Mouse (Mus musculus) kidney, adult 11 months (tissue): ENCODE data around the gene Rgs3.

ENCODE experiments used
- DNase-seq: peaks from one replicate; pipeline ENCODE4 v3.0.0; 2022

The Rgs3 gene

DNA sequence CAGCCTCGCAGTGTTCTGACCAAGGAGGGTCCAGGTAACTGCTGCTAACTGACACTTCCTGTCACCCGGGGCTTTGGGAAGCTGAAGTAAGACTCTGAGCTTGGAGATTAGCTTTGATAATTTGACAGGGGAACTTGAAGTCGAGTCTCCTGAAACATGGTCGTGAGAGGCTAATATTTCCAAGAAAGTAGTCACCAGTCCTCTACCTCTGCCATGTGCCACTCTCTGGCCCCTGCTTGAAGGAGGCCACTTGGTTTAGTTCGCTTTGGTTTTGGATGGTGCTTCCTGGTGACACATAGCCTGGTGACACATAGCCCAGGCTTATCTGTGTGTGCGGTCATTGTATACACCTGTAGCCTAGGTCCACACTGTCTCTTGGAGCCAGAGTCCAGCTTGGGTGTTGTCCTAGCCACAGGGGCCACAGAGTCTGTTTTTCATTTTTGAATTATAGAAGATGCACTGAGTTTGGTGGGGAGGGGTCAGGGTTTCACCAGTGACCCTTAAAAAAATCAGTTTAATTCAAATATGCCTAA is at the start of gene Rgs3:
Gene Rgs3 (plus strand): TSS at position 51 of the 533 bp plus-strand sequence.
- no peak for DNase-seq

DNA sequence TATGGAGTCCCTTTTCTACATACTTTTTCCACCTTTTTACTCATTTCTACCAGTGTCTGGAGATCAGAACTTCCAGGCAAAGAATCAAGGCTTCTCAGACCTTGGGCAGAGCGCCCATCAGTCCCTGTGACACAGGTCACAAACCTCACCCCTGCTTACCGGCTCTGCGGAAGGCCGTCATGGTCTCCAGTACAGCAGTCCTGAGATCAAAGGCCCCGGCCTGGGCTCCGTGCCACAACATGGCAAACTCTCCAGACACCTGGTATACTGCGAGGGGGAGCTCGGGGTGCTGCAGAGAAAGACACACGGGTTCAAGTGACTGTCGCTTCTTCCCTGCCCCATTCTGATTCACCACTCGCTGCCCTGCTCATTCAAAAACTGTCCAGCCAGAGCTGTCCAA is 49.7 kb upstream of the Rgs3 start:
- DNase-seq: peak; percentile 85

DNA sequence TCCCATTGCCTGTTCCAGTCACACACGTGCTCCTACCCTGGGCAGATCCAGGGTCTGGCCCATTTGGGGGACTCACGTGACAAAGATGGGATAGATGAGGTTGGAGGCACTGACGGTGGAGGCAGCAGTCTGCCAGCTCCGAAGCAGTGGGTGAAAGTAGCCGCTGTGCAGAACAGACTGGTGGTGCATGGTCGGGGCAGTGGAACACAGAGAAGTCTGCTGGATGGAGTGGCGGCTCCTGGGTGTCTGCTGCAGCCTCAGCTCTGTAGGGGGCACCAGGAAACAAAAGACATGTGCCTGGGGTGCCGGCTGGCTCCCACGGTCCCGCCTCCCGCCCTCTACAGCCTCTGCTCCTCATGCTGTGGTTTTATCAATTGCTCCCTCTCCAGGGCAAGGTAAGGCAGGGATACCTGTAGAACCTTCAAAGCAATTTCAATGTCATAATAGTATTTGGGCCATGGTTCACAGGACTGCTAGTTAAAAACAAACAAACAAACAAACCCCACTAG is 45.6 kb upstream of the Rgs3 start:
- DNase-seq: no peak

DNA sequence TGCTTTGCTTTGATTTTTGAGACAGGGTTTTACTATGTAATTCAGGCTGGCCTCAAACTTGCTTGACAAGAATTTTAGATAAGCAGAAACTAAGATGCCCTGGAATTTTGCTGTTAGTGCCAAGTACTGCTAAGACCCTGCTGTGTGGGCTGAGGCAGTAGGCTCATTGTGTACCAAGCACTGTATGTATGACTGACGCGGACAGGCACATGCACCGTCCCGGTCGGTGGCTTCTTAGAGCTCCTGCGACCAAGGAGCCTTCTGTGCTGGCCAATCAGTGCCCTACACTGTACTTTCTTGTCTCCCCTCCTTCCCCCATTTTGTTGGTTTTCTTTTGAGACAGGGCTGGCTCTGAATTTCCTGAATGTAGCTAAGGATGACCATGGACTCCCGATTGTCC is 44.7 kb upstream of the Rgs3 start:
- DNase-seq: no peak

DNA sequence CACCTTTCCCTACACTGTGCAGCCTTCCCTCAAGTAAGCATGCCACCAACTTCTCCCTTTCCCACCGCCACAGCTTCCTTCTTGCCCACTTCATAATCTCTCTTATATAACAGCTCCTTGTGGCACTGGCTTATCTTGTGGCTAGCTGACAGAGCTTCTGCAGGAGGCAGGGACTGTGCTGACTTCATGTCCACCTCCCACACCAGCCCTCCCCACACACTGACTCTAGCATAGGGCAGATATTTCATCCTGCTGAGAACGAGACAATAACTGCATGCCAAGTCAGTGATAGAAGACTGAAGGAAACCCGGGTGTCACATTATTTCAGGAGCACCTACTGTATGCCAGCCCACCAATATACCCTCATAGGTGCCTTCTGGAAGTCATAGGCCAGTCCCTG is 44.2 kb upstream of the Rgs3 start:
- no peak for DNase-seq

DNA sequence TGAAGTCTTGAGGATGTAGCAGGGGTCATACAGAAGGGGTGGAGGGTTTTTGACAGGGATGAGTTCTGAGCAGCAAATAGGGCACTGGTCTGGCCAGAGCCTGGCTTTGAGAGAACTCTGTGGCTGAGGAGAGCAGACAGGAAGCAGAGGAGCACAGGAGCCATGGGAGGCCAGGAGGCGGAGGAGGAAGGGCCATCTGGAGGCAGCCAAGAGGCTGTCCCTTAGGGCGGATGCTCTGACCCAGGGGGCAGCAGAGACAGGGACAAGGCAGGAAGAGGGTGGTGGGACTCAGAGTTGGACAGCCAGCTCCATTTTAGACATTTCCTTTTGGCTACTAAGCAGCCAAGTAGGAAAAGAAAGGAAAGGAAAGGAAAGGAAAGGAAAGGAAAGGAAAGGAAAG is 43.6 kb upstream of the Rgs3 start:
- DNase-seq: peak; percentile 72

DNA sequence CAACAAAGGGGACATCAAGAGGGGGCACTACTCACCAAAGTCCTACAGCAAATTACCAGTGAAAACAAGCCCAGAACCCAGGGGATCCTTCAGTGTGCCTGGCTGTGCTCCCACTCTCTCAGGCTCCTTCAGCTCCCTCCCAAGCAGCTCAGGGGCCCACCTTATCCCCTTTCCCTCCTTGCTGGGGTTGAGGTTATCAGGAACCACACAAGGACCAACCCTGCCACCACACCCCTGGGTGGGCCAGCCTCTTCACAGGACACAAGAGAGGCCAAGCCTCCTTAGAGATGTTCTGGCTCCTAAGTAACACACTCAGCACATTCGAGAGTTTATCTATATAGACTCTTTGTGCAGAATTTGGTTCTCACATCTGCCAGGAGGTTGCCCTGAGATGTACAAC is 43.1 kb upstream of the Rgs3 start:
- DNase-seq: no peak

DNA sequence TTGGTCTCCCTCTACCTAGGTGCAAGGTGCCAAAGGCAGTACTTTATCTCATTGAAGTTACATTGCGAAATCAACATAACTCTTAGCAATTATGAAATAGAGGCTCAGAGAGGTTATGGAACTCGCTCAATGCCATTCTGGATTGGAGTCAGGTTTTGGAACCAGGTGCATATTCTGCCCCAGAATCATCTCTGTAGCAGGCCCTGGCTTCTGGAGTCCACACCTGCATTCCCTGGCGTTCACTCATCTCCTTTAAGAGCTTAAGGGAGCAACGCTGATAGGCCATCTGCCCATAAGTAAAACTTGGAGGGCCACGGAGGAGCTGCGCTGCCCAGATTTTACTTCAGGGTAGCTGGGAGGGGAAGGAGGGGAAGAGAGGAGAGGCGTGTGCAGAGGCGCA is 42.6 kb upstream of the Rgs3 start:
- no peak for DNase-seq

DNA sequence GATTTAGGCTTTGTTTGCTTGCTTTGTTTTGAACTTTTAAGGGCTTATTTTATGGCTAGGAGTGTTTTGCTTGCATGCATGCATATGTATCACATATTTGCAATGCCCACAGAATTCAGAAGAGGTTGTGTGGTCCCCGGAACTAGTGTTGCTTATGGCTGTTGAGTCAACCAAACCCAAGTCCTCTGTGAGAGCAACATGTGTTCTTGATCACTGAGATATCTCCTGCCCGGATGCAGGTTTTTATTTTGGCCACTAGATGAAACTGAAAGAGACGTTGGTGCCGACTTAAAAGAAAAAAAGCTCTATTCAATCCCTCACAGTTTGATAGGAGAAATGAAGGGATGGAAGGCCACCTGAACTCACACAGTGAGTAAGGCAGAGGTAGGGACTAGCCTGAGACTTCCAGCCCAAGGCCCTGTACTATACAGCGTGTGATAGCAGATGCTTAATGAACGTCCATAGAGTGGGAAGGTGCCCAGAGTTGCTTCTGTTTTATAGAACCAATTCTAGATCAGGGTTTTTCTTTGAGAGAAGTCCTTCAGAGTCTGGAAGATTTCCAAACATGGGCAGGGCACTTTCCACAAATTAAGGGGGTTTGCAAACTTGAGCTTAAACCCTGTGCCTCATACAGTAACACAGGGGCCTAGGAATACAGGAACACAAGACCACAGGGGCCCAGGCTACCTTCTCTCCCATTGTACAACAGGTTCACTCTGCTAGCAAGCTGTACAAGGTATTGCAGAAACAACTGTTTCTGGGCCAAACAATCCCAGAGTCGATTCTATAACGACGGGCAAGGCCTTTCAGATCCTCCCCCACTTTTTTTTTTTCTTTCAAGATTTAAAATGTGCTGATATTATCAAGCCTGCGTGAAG is 41.9 kb upstream of the Rgs3 start:
- no peak for DNase-seq

DNA sequence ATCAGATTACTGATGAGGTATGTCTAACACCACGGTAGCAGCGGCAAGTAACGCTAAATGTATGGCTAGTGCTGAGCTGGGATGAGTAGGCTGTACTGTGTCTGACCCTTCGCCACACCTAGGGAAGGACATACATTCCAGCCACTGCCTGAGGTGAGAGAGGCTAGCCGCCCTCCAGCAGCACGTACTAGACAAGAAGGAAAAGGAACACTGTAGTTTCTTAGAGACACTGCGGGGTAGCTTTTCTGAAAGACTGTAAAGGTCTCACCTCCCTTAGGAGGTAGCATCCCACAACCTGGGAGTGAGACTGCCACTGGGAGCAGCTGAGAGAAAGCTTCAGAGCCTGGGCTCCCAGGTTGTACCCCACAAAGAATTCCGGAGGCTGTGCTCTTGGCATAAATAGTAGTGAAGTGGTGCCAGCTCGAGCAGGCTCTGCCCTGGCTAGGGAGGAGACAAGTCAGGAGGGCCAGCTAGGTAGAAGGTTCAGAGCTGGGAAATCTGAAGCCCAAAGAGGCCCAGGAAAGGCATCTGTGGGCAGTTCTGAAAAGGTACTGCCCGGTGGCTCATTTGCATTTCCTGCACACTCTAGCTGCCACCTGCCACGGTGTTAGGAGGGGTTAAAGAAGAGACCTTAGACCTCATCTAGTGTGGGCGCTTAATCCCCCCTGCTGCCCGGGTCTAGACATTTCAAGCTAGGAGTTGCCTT is 41.1 kb upstream of the Rgs3 start:
- peak; percentile 84 for DNase-seq

DNA sequence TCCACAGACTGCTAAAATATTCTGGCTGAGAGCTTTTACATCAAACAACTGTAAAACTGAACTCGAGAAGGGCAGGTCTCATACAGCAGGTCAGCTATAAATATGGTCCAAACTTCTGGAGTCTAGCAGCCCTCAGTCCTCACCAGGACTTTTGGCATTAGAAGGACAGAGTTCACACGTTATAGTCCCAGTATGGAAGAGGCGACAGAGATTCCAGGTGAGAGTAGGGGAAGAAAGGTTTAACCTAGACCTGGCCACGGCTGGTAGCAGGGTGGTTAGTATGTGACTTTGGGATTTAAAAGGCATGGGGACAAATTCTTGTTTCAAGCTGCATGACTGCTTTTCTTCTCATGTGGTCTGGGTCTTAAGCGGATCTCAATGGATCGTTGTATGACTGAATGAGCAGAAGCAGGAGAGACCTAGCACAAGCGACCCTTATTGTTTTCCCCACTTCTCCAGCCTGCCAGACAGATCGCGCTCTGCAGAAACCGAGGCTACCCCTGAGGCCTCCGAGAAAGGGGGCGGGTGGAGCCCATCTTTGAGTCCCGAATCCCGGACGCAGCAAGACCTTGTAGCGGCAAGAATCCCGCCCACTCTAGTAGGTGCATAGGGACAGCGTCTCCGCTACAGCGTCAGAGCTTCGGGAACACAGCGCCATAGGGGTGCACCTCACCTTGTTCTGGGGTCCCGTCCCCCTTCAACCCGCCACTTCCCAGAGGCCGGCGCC is 40.4 kb upstream of the Rgs3 start:
- DNase-seq: no peak

DNA sequence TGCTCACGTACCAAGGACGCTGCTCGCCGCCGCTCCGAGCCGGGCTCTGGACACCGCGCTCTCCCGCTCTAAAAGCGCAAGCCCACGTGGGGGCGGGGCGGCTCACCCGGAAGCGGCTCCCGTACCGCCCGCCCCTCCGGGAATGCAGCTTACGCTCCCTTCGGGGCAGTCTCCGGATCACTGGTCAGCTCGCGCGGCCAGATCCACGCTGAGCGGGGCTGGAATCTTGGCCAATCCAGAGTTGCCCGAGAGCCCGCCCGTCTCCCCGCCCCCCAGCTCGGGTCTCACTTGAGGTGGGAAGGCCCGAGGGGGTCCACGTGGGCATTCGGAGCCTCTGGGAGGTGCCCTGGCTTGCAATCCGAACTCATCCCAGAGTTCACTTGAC is 39.8 kb upstream of the Rgs3 start, which contains the start of gene Alad:
Gene Alad (minus strand): TSS at position 70 of the 385 bp plus-strand sequence.
- DNase-seq: peak; percentile 96

DNA sequence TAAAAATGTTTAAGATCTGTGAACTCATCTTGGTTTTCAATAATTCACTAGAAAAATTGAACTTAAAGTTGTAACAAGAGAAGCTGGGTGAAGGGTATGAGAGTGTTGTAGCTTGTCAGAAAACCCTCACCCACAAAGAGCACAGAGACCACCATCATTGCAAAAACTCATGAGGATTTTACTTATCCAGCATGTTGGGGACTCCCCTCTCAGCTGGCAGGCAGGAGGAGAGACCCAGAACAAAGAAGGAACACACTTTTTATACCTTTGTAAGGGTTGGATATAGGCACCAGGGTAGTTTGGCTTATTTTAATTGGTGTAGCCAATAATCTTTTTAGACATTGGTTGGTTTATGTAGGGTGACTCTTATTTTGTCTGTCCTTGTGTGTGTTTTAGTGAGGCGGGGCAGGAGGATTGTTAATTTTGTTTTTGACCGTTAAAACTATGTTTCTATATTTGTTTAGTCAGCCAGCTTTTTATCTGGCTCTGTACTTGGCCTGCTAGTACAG is 38.7 kb upstream of the Rgs3 start:
- no peak for DNase-seq

DNA sequence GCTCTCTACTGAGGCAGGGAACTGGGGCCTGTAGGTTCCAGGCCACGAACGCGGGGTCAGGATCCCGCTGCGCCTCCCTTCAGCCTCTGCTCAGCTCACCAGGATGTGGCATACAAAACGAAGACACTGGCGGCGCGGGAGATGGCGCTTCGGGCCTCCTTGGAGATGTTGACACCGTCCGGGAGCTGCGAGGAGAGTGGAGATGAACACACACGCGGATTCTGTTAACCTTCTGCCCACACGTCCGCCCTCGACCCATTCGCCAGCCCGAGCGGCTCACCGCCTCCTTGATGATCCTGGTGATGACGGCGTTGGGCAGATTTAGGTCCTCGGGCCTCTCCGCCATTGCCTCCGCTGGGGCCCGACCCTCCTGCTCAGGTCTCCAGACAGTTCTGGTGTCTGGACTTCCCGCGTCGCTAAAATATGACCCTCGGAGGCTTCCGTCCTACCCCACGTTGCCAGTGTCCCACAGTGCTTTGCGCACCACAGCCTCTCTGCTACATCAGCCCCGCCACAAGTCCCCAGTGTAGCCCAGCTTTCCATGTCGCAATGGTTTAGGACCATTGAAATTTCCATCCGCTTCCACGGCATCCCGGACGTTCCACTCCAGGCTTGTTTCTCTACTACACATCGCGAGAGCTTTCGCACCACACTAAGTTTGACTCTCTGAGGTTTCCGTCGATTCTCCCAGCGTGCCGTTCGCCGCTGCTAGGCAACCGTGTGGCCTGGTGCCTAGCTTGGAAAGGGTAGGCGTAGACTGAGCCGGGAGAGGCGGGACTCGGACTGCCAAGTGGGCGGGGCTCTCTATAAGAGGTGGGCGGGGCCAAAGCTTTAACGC is 34.8 kb upstream of the Rgs3 start, which contains the start of the genes Pole3 and 4933430I17Rik:
Gene Pole3 (minus strand): TSS at position 418 of the 838 bp plus-strand sequence.
Gene 4933430I17Rik (plus strand): TSS at position 719 of the 838 bp plus-strand sequence.
- peak; percentile 95 for DNase-seq

DNA sequence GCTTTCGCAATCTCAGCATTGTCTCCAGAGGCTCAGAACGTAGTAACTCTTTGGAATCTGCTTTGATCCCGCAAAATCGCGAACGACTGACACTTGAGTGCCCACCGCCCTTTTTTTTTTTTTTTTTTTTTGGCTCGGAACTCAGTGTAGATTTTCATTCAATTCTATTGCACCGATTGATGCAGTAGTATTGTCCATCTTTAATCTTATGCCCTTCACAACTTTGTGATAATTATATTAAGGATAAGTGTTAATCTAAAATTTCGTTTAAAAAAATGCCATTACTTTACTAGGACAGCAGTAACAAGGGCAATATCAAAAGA is 34.2 kb upstream of the Rgs3 start:
- no peak for DNase-seq

DNA sequence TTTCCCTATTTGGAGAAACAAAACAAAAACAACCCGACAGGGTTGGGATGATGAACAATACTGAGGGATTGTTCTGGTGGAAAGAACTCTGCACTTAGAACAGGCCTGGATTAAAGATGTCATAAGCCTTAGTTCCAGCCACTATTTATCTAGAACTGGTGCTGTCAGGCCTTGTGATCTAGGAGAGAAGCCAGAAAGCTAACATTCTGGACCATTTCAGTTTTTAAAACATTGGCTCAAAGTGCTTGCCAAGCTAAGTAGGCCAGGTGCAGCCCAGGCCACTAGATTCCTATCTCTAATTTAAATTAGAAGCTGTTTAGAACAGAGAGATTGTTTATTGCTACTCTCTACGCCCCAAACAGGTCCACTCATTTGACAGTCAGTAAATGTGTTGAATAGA is 33.4 kb upstream of the Rgs3 start:
- no peak for DNase-seq

DNA sequence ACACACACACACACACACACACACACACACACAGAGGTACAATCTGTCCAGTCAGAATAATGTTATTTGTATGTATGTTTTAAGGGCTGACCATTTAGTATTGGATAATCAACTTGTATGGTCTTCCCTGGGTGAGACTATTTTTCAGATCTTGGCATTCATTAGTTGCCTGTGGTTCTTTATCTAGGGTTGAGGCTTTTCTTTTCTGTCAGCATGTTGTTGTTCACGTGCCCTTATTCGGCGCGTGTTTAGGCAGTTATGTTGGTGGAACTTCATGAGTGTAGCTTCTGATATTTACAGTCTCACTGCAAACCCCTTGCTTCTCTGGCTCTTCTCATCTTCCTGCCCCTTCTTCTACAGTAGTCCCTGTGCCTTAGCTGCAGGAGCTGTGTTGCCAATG is 32.0 kb upstream of the Rgs3 start:
- DNase-seq: no peak

DNA sequence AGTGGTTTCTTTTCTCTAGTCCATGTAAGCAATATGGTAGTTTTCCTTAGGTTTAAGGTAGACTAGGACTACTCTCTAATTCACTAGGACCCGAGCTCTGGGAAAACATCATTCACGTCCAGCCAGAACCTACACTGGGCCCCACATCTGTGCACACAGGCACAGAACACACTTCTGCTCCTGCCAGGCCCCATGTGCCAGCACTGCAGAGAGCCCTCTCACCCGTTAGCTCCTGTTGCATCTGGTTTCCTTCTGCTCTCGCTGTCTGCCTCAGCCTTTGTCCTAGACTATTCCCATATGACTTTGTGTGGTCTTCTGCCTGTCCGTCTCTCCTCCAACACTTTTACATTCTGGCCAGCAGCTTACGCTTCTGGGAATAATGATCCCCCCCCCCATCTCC is 25.9 kb upstream of the Rgs3 start:
- no peak for DNase-seq

DNA sequence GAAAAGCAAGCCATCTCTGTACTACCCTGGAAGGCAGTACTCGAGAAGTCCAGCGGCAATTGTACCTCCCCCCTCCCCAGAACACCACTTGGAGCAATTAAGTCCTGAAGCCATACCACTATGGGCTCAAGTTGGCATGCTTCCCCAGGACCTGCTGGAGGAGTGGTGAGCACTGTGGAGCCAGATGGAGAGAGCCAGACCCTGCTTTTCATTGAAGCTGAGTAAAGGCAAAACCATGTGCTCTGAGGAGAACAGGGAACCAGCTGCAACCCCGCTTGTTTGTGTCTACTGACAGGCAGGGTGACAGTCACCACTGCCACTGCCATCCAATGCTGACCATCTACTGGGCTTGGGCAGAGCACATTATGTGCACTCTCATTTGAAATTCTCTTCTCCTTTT is 17.8 kb upstream of the Rgs3 start:
- DNase-seq: no peak

DNA sequence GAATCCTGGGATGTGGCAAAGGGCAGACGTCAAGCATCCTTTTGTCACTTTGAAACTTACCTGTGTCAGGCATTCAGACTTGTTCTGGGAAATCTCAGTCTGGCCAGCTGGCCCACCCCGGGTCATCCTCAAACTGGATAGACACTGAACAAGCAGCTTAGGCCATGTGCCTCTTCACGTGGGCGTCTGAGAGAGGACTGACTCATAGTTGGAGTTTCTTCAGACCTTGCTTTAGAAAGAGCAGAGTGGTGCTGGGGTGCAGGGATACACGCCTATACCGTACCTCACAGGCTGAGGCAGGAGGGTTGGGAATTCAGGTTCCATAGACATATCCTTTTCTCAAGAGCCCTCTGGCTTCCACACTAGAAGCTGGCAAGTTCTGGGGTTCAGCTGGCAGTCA is 15.9 kb upstream of the Rgs3 start:
- DNase-seq: no peak

DNA sequence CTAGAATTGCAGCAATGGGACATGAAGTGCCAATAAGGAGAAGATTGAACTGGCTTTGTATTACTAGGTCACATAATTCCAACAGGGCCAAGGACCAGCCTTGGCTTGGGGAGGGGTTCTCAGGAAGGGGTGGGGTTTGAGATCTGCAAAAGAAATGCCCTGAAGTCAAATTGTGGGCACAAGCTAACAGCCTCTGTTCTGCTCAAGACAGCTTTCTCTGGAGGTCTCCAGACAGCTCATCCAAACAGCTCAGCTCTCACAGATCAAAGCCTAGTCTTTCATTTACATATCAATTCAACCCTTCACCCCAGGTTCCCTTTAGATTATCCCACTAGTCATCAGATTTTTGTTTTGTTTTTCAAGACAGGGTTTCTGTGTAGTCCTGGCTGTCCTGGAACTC is 14.8 kb upstream of the Rgs3 start:
- DNase-seq: no peak

DNA sequence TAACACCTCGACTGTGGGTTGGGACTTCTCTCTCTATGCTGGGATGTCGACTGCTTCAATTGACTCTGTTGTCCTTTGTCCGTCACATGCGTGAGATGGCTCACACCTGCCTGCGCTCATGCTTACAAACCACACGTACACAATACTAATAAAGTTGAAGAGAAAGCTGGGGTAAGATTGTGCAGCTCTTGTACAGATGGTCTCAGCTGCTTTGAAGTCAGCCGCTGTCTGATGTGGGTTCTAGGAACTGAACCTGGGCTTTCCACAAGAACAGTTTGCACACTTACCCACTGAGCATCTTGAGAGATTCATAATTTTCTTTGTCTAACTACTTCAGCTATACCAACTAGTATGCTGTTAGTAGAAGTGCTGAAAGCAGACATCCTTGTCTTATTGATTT is 7.7 kb upstream of the Rgs3 start:
- no peak for DNase-seq
